Mouse (Mus musculus) neural tube, embryonic 10.5 days (tissue): ENCODE results near the gene Slc24a3.

Experiments
- DNase-seq: peaks from one replicate; pipeline ENCODE4 v3.0.0-alpha.2; 2017; ENCODE audit warnings: low spot score; ENCODE audit errors: extremely low spot score

The Slc24a3 gene

GRCm38 (mm10) chr2:145676936-145677335, 509.4 kb downstream of the Slc24a3 start:
- no peak for DNase-seq

- no peak for DNase-seq
Measured at GRCm38 (mm10) chr2:145680141-145680540, 512.6 kb downstream of the Slc24a3 start.

- DNase-seq = no peak
Measured at GRCm38 (mm10) chr2:145680762-145681161, 513.2 kb downstream of the Slc24a3 start.

- DNase-seq = no peak
Measured at GRCm38 (mm10) chr2:145681626-145682025, 514.1 kb downstream of the Slc24a3 start.

- DNase-seq = no peak
Measured at GRCm38 (mm10) chr2:145682924-145683323, 515.4 kb downstream of the Slc24a3 start.

GRCm38 (mm10) chr2:145683536-145683935, 516.0 kb downstream of the Slc24a3 start:
- no peak for DNase-seq

- no peak for DNase-seq
Measured at GRCm38 (mm10) chr2:145684151-145684550, 516.6 kb downstream of the Slc24a3 start.

GRCm38 (mm10) chr2:145684891-145685290, 517.3 kb downstream of the Slc24a3 start:
- DNase-seq = no peak

- no peak for DNase-seq
Measured at GRCm38 (mm10) chr2:145686017-145686416, 518.5 kb downstream of the Slc24a3 start.

GRCm38 (mm10) chr2:145691367-145692009, 523.9 kb downstream of the Slc24a3 start:
- no peak for DNase-seq
